Mouse (Mus musculus): ENCODE data around the gene Lsmem1. TPM values are rescaled to one million over a fixed set of nuclear protein-coding genes. Genes with fewer than 3 reads are reported as not detected.

The Lsmem1 gene
- 0.77 and 1.9 TPM in 2 replicates for polyA plus RNA-seq (2012; rRNA removed)
- polyA plus RNA-seq (2014; fragmentation: Nextera tagmentation; extraction: Ambion mirVana): 1.2 and 2.0 TPM in 2 replicates

DNA sequence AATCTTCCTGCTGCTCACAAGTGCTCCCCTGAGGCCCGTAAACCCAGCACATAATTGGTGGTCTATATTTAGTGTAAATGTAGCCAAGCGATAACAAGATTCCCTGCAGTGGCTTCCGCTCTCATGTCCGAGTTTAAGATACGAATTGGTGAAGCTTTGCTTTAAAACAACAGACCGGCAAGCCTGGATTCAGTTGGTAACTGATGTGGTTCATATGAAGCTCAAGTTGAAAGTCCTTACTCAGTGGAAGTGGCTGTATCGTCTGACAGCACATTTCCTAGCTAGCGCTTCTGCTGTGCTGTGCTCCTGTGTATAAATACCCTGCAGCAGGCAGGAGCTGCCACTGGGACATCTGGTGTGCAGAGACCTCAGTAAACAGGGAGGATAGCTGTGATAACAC, at the start of gene Lsmem1:
TSS of gene Lsmem1 (minus strand) at position 189 of the 400 bp plus-strand sequence.
- no peaks in the 10 kb centered on the region for H3K27me3 ChIP-seq (ENCODE audit: control insufficient read depth, insufficient read depth, low read length)
- H3K36me3 ChIP-seq (ENCODE audit: control insufficient read depth, insufficient read depth, low read length): peaks cover 20% of the 10 kb centered on the region
- no peak within 1 kb of the TSS for H3K4me3 ChIP-seq (replicated peaks; ENCODE audit: low read length)
- TF ChIP-seq POLR2A (IDR thresholded peaks at IDR 0.05; ENCODE audit: borderline replicate concordance, extremely low read depth, insufficient read depth, insufficient read length): no peak
- no peak for DNase-seq (ENCODE audit: low spot score)
- H3K9ac ChIP-seq (ENCODE audit: low read depth, low read length, severe bottlenecking): no peak within 1 kb of the TSS
- H3K4me1 ChIP-seq (ENCODE audit: control insufficient read depth, insufficient read depth, low read length): no peaks in the 10 kb centered on the region
- no peak within 1 kb of the TSS for H3K4me2 ChIP-seq (replicated peaks; ENCODE audit: low read depth, low read length, severe bottlenecking)
- ATAC-seq (ENCODE audit: low FRiP score, low read depth): no peak
- WGBS: 35% methylated on average over 8 of the region's 8 CpGs
- no peaks in the 10 kb centered on the region for H3K9me3 ChIP-seq (ENCODE audit: control insufficient read depth, low read length)
- no peak within 1 kb of the TSS; the same call in 1 of the 2 replicates for H3K27ac ChIP-seq (replicated peaks; ENCODE audit: low read depth, low read length)

DNA sequence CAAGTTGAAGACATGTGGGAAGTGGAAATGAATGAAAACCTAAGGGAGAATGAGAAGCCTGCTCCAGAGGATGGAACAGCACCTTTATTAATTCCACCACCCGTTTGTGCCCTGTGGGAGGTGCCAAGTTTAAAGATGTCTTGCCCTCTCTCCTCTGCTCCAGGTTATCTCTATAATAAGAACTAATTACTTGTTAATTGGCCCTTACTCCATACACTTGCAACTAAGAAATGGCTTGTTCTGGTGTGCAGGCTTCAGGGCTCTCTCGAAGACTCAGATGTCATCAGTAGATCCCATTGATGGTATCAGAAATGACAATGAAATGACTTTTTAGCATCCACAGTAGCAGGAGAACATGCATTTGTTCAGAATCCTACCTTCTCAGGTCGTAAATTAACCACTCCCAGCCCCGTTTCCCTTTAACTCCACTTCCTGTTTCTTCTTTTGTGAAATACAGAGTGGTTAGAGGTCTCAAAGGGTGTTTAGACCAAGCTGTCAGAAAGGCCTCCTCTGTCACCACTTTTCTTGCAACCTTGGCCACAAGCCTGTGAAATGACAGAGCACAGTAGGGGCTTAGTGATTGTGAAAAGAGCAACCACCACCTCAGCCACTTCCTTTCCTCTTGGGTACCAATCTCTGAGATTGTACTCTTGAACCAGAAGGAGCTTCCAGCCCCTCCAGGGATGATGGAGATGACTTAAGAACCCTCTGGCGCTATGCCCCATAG, 49.3 kb upstream of the Lsmem1 start, which contains the start of gene Ifrd1:
TSS of gene Ifrd1 (minus strand) at position 51 of the 727 bp plus-strand sequence.
- no peak within 1 kb of the TSS for H3K27ac ChIP-seq (replicated peaks; ENCODE audit: low read depth, low read length)
- DNase-seq (ENCODE audit: low spot score): no peak
- no peaks in the 10 kb centered on the region for H3K36me3 ChIP-seq (ENCODE audit: control insufficient read depth, insufficient read depth, low read length)
- H3K9me3 ChIP-seq (ENCODE audit: control insufficient read depth, low read length): no peaks in the 10 kb centered on the region
- H3K4me2 ChIP-seq (replicated peaks; ENCODE audit: low read depth, low read length, severe bottlenecking): no peak within 1 kb of the TSS
- no peak within 1 kb of the TSS for H3K9ac ChIP-seq (ENCODE audit: low read depth, low read length, severe bottlenecking)
- no peak for TF ChIP-seq POLR2A (IDR thresholded peaks at IDR 0.05; ENCODE audit: borderline replicate concordance, extremely low read depth, insufficient read depth, insufficient read length)
- no peaks in the 10 kb centered on the region for H3K4me1 ChIP-seq (ENCODE audit: control insufficient read depth, insufficient read depth, low read length)
- no peaks in the 10 kb centered on the region for H3K27me3 ChIP-seq (ENCODE audit: control insufficient read depth, insufficient read depth, low read length)
- no peak within 1 kb of the TSS for H3K4me3 ChIP-seq (replicated peaks; ENCODE audit: low read length)
- WGBS: 51% methylated on average over 5 of the region's 5 CpGs
- no peak for ATAC-seq (ENCODE audit: low FRiP score, low read depth)

DNA sequence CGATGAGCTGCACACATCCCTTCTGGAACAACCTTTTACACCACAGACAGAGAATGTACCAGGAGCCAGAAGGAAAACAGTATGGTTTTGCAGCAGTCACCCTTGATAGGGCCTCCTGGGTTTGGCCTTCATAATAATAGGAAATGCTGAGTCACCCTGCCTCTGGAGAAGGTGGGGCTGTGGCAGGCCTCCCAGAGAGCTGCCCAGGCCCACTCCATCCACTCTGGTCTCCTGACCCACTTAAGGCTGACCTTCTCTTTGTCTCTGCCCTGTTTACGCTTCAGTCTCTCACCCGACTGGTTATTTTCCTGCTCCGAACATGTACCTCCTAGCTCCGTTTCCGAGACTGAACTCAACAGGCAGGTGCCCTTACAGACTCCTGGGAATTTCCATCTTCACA, 48.7 kb upstream of the Lsmem1 start:
- no peak for TF ChIP-seq POLR2A (IDR thresholded peaks at IDR 0.05; ENCODE audit: borderline replicate concordance, extremely low read depth, insufficient read depth, insufficient read length)
- Histone ChIP-seq H3K27me3 (ENCODE audit: control insufficient read depth, insufficient read depth, low read length) (no peaks in the 10 kb centered on the region), H3K27ac (replicated peaks; ENCODE audit: low read depth, low read length) (no peak overlapping the region), H3K4me3 (replicated peaks; ENCODE audit: low read length) (no peak overlapping the region), H3K9me3 (ENCODE audit: control insufficient read depth, low read length) (no peaks in the 10 kb centered on the region), H3K4me1 (ENCODE audit: control insufficient read depth, insufficient read depth, low read length) (no peaks in the 10 kb centered on the region), H3K4me2 (replicated peaks; ENCODE audit: low read depth, low read length, severe bottlenecking) (no peak overlapping the region), H3K36me3 (ENCODE audit: control insufficient read depth, insufficient read depth, low read length) (no peaks in the 10 kb centered on the region), H3K9ac (ENCODE audit: low read depth, low read length, severe bottlenecking) (no peak overlapping the region)
- DNase-seq (ENCODE audit: low spot score) (no peak), ATAC-seq (ENCODE audit: low FRiP score, low read depth) (no peak)
- WGBS: 80% methylated on average over 6 of the region's 6 CpGs

DNA sequence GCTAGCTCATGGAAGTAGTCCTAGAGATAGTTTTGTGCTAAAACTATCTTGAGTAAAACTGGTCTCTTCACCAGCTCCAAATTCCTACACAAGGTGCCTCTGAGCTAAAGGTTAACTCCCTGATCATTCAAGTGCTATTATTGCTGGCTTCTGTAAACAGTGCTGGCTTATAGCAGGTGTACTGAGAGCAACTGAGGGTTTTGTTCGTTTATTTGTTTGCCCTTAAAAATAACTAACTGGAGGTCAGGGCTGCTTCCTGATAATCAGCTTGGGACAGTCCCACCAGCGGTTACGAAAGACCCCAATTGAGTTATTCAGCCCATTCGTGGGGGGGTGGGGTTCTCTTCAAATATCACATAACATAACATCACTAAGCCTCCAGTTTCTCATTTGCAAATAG, 48.1 kb upstream of the Lsmem1 start:
- H3K27ac ChIP-seq (replicated peaks; ENCODE audit: low read depth, low read length): no peak overlapping the region
- H3K4me3 ChIP-seq (replicated peaks; ENCODE audit: low read length): no peak overlapping the region
- no peaks in the 10 kb centered on the region for H3K4me1 ChIP-seq (ENCODE audit: control insufficient read depth, insufficient read depth, low read length)
- DNase-seq (ENCODE audit: low spot score) (no peak), ATAC-seq (ENCODE audit: low FRiP score, low read depth) (no peak)
- H3K9ac ChIP-seq (ENCODE audit: low read depth, low read length, severe bottlenecking): no peak overlapping the region
- no peaks in the 10 kb centered on the region for H3K36me3 ChIP-seq (ENCODE audit: control insufficient read depth, insufficient read depth, low read length)
- H3K9me3 ChIP-seq (ENCODE audit: control insufficient read depth, low read length): no peaks in the 10 kb centered on the region
- TF ChIP-seq POLR2A (IDR thresholded peaks at IDR 0.05; ENCODE audit: borderline replicate concordance, extremely low read depth, insufficient read depth, insufficient read length): no peak
- H3K27me3 ChIP-seq (ENCODE audit: control insufficient read depth, insufficient read depth, low read length): no peaks in the 10 kb centered on the region
- H3K4me2 ChIP-seq (replicated peaks; ENCODE audit: low read depth, low read length, severe bottlenecking): no peak overlapping the region
- 61% methylated on average over 4 of the region's 4 CpGs for WGBS

DNA sequence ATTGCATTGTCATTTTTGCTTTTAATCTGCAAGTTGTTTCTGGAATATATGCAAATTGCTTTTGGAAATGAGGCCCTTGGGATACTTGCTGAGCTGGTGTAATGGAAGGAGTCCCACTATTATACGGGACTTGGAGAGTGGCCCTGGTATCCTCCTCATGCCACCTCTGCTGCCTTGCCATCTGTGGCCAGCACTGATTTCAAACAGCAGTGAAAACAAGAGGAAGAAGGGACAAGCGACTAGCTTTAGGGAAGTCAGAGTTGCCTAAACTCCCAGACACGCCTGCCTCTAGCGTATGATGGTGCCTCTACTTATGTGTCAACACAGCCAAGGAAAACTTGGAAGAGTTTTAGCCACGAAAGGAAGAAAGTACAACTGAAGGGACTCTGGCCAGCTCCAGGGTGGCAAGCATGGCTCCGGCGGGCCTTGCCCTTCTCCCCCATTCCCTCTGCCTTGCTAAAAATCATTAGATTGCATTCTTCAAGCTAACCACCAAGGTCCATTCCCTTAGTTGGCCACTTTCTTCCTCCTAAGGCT, 46.2 kb upstream of the Lsmem1 start:
- Histone ChIP-seq H3K9ac (ENCODE audit: low read depth, low read length, severe bottlenecking) (no peak overlapping the region), H3K27me3 (ENCODE audit: control insufficient read depth, insufficient read depth, low read length) (no peaks in the 10 kb centered on the region), H3K4me2 (replicated peaks; ENCODE audit: low read depth, low read length, severe bottlenecking) (no peak overlapping the region), H3K27ac (replicated peaks; ENCODE audit: low read depth, low read length) (no peak overlapping the region), H3K36me3 (ENCODE audit: control insufficient read depth, insufficient read depth, low read length) (no peaks in the 10 kb centered on the region), H3K4me1 (ENCODE audit: control insufficient read depth, insufficient read depth, low read length) (no peaks in the 10 kb centered on the region), H3K4me3 (replicated peaks; ENCODE audit: low read length) (no peak overlapping the region), H3K9me3 (ENCODE audit: control insufficient read depth, low read length) (no peaks in the 10 kb centered on the region)
- WGBS: 88% methylated on average over 7 of the region's 7 CpGs
- TF ChIP-seq POLR2A (IDR thresholded peaks at IDR 0.05; ENCODE audit: borderline replicate concordance, extremely low read depth, insufficient read depth, insufficient read length): no peak
- no peak for ATAC-seq (ENCODE audit: low FRiP score, low read depth)
- DNase-seq (ENCODE audit: low spot score): no peak
